In the genomic region with DNA sequence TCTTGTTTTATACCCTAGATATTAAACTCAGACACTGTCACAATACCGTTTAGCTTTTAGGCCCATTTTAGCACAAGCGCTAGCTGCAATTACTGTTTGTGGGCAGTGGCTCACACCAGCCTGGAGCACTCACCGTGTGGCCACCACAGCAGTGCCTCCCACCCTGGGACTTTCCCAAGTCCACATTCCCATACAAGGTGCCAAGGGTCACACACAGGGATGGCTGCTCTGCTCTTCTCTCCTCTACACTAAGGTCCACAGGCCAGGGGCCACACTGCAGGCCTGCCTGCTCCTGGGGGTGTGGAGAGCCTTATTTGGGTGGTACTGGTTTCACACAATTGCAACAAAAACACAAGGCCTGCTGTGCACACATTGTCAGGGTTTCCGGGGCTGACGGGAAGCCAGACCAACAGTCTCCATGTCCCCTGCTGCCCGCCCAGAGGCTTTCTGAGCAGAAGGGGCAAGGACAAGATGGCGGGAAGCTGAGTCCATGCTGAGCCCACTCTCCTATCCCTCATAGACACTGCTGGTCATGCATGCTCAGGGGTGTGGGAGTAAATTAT, we compare ENCODE assay signal across 23 mouse cellular contexts. TPM values are rescaled to one million over a fixed set of nuclear protein-coding genes. Genes with fewer than 3 reads are reported as not detected.
A peak's percentile ranks its signal among the peaks of the same experiment; 100 is the strongest.
DNase-seq lines count a peak whose midpoint lies in the region; ATAC-seq lines count a peak whose summit lies in the region.
"Had no signal": no experiment of that assay in that cellular context is flagged by ENCODE, and none has a peak within 500 bp of the region (broad histone marks: within the 10 kb centered on the region; RNA-seq: fewer than 3 reads in every experiment).

No protein-coding gene starts in this region.

- H3K9ac ChIP-seq in kidney, embryonic 16.5 days (replicated peaks; ENCODE audit: low read length), result no peak overlapping the region
- H3K9ac ChIP-seq in midbrain, embryonic 15.5 days, result no peak overlapping the region
- H3K9ac ChIP-seq: forebrain, postnatal 0 days; lung, embryonic 14.5 days; midbrain, embryonic 12.5 days; neural tube, embryonic 15.5 days had no signal

- H3K36me3 ChIP-seq in kidney, embryonic 16.5 days (ENCODE audit: insufficient read depth, low read length), result peaks cover 36% of the 10 kb centered on the region
- H3K36me3 ChIP-seq in midbrain, embryonic 10.5 days, result peaks cover 52% of the 10 kb centered on the region
- peaks cover 9% of the 10 kb centered on the region; the same call in 1 of the 2 replicates for H3K36me3 ChIP-seq in midbrain, embryonic 15.5 days (replicated peaks)

- peak overlapping the region; percentile 37; the same call in 1 of the 2 replicates for H3K27ac ChIP-seq in kidney, embryonic 16.5 days (ENCODE audit: low read length)
- H3K27ac ChIP-seq in midbrain, embryonic 10.5 days (replicated peaks), result 0 out of 2 replicates have a peak overlapping the region, but pooled peaks have one; percentile 38
- no peak overlapping the region for H3K27ac ChIP-seq in midbrain, embryonic 15.5 days
- H3K27ac ChIP-seq: hindbrain, postnatal 0 days; midbrain, embryonic 12.5 days; neural tube, embryonic 15.5 days had no signal

- intact Hi-C loops in heart, postnatal 36 days (cut with DNase I), result loop anchor here (2.0 kb wide), 1 partner anchor 91 kb away; no protein-coding TSS in a partner anchor

- no peak overlapping the region for H3K4me2 ChIP-seq in kidney, embryonic 16.5 days (replicated peaks; ENCODE audit: low read depth, low read length)
- no peak overlapping the region for H3K4me2 ChIP-seq in midbrain, embryonic 15.5 days
- H3K4me2 ChIP-seq: lung, embryonic 14.5 days; midbrain, embryonic 12.5 days; neural tube, embryonic 15.5 days had no signal

- no peaks in the 10 kb centered on the region for H3K9me3 ChIP-seq in kidney, embryonic 16.5 days (ENCODE audit: low read length)
- H3K9me3 ChIP-seq in midbrain, embryonic 10.5 days (replicated peaks), result no peaks in the 10 kb centered on the region
- H3K9me3 ChIP-seq in midbrain, embryonic 15.5 days, result no peaks in the 10 kb centered on the region
- H3K9me3 ChIP-seq: midbrain, embryonic 12.5 days; neural tube, embryonic 15.5 days had no signal

- H3K4me1 ChIP-seq in kidney, embryonic 16.5 days (ENCODE audit: insufficient read depth, low read length), result peaks cover 12% of the 10 kb centered on the region
- H3K4me1 ChIP-seq in midbrain, embryonic 10.5 days, result peaks cover 51% of the 10 kb centered on the region
- H3K4me1 ChIP-seq in midbrain, embryonic 15.5 days, result peaks cover 54% of the 10 kb centered on the region

- H3K4me3 ChIP-seq in kidney, embryonic 16.5 days (ENCODE audit: low read length), result no peak overlapping the region
- H3K4me3 ChIP-seq in midbrain, embryonic 10.5 days, result no peak overlapping the region
- no peak overlapping the region for H3K4me3 ChIP-seq in midbrain, embryonic 15.5 days
- H3K4me3 ChIP-seq: erythroblast, embryonic 14.5 days; midbrain, embryonic 12.5 days; neural tube, embryonic 15.5 days had no signal

- WGBS in kidney, embryonic 16.5 days, result 86% methylated on average over 7 of the region's 7 CpGs
- 86% methylated on average over 7 of the region's 7 CpGs for WGBS in midbrain, embryonic 10.5 days
- 77% methylated on average over 7 of the region's 7 CpGs for WGBS in midbrain, embryonic 15.5 days

- no peaks in the 10 kb centered on the region for H3K27me3 ChIP-seq in kidney, embryonic 16.5 days (ENCODE audit: insufficient read depth, low read length)
- H3K27me3 ChIP-seq in midbrain, embryonic 10.5 days (ENCODE audit: low read depth, poor library complexity, severe bottlenecking), result peaks cover 19% of the 10 kb centered on the region
- H3K27me3 ChIP-seq in midbrain, embryonic 15.5 days (replicated peaks), result no peaks in the 10 kb centered on the region
- H3K27me3 ChIP-seq: Patski had no signal

- DNase-seq in heart, adult 11 months, result peak; percentile 95
- DNase-seq in heart, postnatal 36 days, result no peak
- no peak for DNase-seq in kidney, adult 8-10 months
- DNase-seq in midbrain, embryonic 10.5 days (ENCODE audit: low spot score), result no peak
- peak; percentile 39 to 75 for DNase-seq in natural killer cell, adult 2 months (ENCODE audit: low spot score in 2 of 2)
- DNase-seq in right cerebral cortex, postnatal 14 days, result no peak
- DNase-seq: adrenal gland, postnatal 25 days; cerebellum, postnatal 25 days; forebrain, postnatal 0 days; heart, adult 18-20 months; layer of hippocampus, postnatal 36 days; left cerebral cortex, postnatal 4 days; lung, embryonic 14.5 days; lung, postnatal 4 days; thymus, postnatal 25 days had no signal

- ATAC-seq in kidney, embryonic 16.5 days (ENCODE audit: low FRiP score, low TSS enrichment), result no peak
- no peak for ATAC-seq in midbrain, embryonic 15.5 days (replicated peaks)
- ATAC-seq: activated CD4-positive, CD25-positive, alpha-beta regulatory T cell, adult 4 months; forebrain, postnatal 0 days; hindbrain, postnatal 0 days; Patski had no signal

RNA-seq across cellular contexts. Expression of gene Uqcc2, which starts 9.8 kb away (rescaled TPM):
- 100 to 1,000 TPM; 291 to 337 TPM for total RNA-seq in heart, postnatal 36 days (2021)
- polyA plus RNA-seq in kidney, embryonic 16.5 days (2015; fragmentation: Nextera tagmentation; extraction: Ambion mirVana), result 266 TPM in 2 replicates
- 404 and 411 TPM in 2 replicates for polyA plus RNA-seq in midbrain, embryonic 10.5 days (2016; fragmentation: Nextera tagmentation; extraction: Ambion mirVana)
- 365 and 372 TPM in 2 replicates for polyA plus RNA-seq in midbrain, embryonic 15.5 days (2015; fragmentation: Nextera tagmentation; extraction: Ambion mirVana)

RNA-seq across cellular contexts. Expression of gene Ip6k3, which starts 43.7 kb away (rescaled TPM):
- 1 to 10 TPM; 4.7 to 7.9 TPM for total RNA-seq in heart, postnatal 36 days (2021)
- 0.15 and 0.19 TPM in 2 replicates for polyA plus RNA-seq in kidney, embryonic 16.5 days (2015; fragmentation: Nextera tagmentation; extraction: Ambion mirVana)
- polyA plus RNA-seq in midbrain, embryonic 10.5 days (2016; fragmentation: Nextera tagmentation; extraction: Ambion mirVana), result 0.29 TPM in 1 of 2 replicates, not detected in the other
- polyA plus RNA-seq in midbrain, embryonic 15.5 days (2015; fragmentation: Nextera tagmentation; extraction: Ambion mirVana), result 0.21 and 0.40 TPM in 2 replicates
- total RNA-seq: forebrain, postnatal 0 days; hindbrain, postnatal 0 days; left cerebral cortex, postnatal 4 days had no signal
- polyA plus RNA-seq: activated CD4-positive, CD25-positive, alpha-beta regulatory T cell, adult 4 months; erythroblast, embryonic 14.5 days; lung, embryonic 14.5 days had no signal

Comparison
In these comparisons a context has a peak if more than half of its experiments do, and no peak if none do; other contexts are left out.
1. DNase-seq: peak in heart, adult 11 months (single experiment) and natural killer cell, adult 2 months (2 of 2); none in heart, postnatal 36 days (0 of 2), kidney, adult 8-10 months (0 of 2), midbrain, embryonic 10.5 days (single experiment) and right cerebral cortex, postnatal 14 days (single experiment).